Mouse (Mus musculus) spleen, adult 2 months (tissue): ENCODE data around the gene Coro2b.

Source experiments
- CTCF ChIP-seq: fragments of 200-500 bp; IDR thresholded peaks from 2 replicates; pipeline ENCODE4 v1.5.1; 2011; ENCODE audit warnings: mild to moderate bottlenecking, inconsistent platforms; ENCODE audit not compliant: insufficient read depth, insufficient read length, insufficient replicate concordance; ENCODE audit errors: extremely low read depth
- POLR2A ChIP-seq: fragments of 200-500 bp; IDR thresholded peaks from 2 replicates; pipeline ENCODE4 v1.6.1; 2011; ENCODE audit warnings: low read depth, low read length, inconsistent platforms

- TF ChIP-seq CTCF (no peak), POLR2A (no peak)
Measured at GRCm38 (mm10) chr9:62418742-62419141, 118.1 kb downstream of the Coro2b start.
